Mouse (Mus musculus) lung, embryonic 15.5 days (tissue): ENCODE measurements around the gene Psd4. TPM values are rescaled to one million over a fixed set of nuclear protein-coding genes. Genes with fewer than 3 reads are reported as not detected.
A peak's percentile ranks its signal among the peaks of the same experiment; 100 is the strongest.

Experiments
- ATAC-seq: fragments of 200-750 bp; cut with Nextera tagmentation; 2 replicates; pipeline ENCODE4 v1.8.0; 2017; ENCODE audit warnings: moderate number of reproducible peaks, borderline replicate concordance; ENCODE audit not compliant: low FRiP score, low TSS enrichment; ENCODE audit errors: extremely low read depth
- H3K27ac ChIP-seq: fragments of 300-500 bp; sonication (generic); 2 replicates; pipeline ENCODE4 v1.5.1; 2015; ENCODE audit warnings: moderate library complexity, mild to moderate bottlenecking, inconsistent platforms
- H3K27me3 ChIP-seq: fragments of 300-500 bp; sonication (generic); 2 replicates; pipeline ENCODE4 v1.6.1; 2015; ENCODE audit warnings: inconsistent platforms
- H3K36me3 ChIP-seq: fragments of 300-500 bp; sonication (generic); 2 replicates; pipeline ENCODE4 v1.6.1; 2015; ENCODE audit warnings: inconsistent platforms
- H3K4me1 ChIP-seq: fragments of 300-500 bp; sonication (generic); 2 replicates; pipeline ENCODE4 v1.6.1; 2015; ENCODE audit warnings: inconsistent platforms
- H3K4me2 ChIP-seq: fragments of 300-500 bp; sonication (generic); 2 replicates; pipeline ENCODE4 v1.6.1; 2015; ENCODE audit warnings: inconsistent platforms, mild to moderate bottlenecking, moderate library complexity
- H3K4me3 ChIP-seq: fragments of 300-500 bp; sonication (generic); 2 replicates; pipeline ENCODE4 v1.5.1; 2015; ENCODE audit warnings: mild to moderate bottlenecking, inconsistent platforms
- H3K9ac ChIP-seq: fragments of 300-500 bp; sonication (generic); 2 replicates; pipeline ENCODE4 v1.6.1; 2015; ENCODE audit warnings: inconsistent platforms
- H3K9me3 ChIP-seq: fragments of 300-500 bp; sonication (generic); 2 replicates; pipeline ENCODE4 v1.6.1; 2016; ENCODE audit warnings: inconsistent platforms
- WGBS: fragments of 180-500 bp; shearing (Covaris S2); methylation state at CpG from one replicate; pipeline ENCODE4 v1.1.7; 2015; 5-methylcytosine and 5-hydroxymethylcytosine counted together
- polyA plus RNA-seq: library from polyadenylated mRNA; unstranded; fragments of >200 nt; fragmentation: Nextera tagmentation; extraction: Ambion mirVana; gene quantifications from 2 replicates; pipeline ENCODE4 v1.2.1, GENCODE M21; 2015

The Psd4 gene
- polyA plus RNA-seq, 1 experiment from 2014 or later, result 2.3 TPM

DNA sequence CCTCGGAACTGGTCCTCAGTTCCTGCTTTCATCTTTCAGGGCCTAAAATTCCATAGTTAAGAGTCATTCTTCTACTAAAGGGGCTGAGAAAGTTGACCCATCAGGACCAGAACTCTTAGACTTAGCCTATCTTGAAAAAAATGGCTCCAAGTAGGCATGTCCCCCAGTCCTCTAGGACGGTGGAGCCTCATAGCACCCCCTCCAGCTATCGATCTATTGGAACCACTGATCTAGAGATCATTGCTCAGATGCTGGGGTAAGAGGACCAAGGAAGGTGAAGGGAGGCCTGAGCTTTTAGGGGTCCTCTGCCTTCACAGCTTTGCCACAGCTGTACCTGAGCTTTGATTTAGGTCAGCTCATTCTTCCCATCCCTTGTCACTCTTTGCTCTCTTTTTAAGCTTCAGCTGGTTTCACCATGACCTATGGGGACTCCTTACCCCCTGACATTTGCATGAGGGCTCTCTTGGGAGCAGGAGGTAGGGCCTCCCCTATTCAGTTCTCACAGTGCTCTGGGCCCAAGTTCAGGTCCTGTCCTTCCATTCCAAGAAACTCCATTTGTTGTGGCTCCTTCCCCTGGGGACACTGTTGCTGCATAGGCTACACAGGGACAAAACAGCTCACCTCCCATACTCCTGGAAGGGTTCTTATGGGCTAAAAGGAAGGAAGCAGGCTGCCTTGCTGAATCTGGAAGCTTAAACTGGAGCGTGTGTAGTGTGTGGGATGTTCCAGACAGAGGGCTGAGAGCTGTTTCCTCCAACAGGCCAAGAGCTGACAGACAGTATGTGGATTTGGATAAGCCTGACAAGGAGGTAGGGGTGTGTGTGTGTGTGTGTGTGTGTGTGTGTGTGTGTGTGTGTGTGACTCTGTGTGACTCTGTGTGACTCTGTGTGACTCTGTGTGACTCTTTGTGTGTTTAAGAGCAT is 20.2 kb downstream of the Psd4 start:
- no peak for ATAC-seq
- WGBS, result 81% methylated on average over 4 of the region's 4 CpGs
- Histone ChIP-seq H3K9me3 (no peaks in the 10 kb centered on the region), H3K27ac (no peak overlapping the region), H3K9ac (no peak overlapping the region), H3K27me3 (no peaks in the 10 kb centered on the region), H3K36me3 (no peaks in the 10 kb centered on the region), H3K4me2 (no peak overlapping the region), H3K4me3 (no peak overlapping the region), H3K4me1 (no peaks in the 10 kb centered on the region)

DNA sequence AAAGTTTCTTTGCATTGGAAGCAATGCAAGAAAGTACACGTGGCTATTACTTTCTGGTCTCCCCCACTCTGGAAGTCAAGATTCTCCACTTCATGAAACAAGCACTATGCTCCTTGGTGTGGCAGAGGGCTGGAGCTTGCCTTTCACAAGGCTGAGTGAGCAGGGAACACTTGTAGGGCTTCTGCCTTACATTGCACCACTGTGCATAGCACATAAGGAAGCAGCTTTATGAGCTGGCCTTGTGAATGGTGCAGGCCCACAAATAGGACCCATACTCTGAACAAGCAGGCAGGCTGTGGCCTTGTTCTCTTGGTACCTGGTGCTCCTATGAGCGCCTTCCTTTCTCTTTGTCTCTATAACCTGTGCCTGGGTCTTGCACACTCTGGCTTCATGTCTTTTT is 25.9 kb downstream of the Psd4 start:
- WGBS, result 69% methylated on average over 2 of the region's 2 CpGs
- Histone ChIP-seq H3K9me3 (no peaks in the 10 kb centered on the region), H3K4me3 (no peak overlapping the region), H3K27me3 (no peaks in the 10 kb centered on the region), H3K4me1 (no peaks in the 10 kb centered on the region), H3K4me2 (no peak overlapping the region), H3K36me3 (no peaks in the 10 kb centered on the region), H3K9ac (no peak overlapping the region), H3K27ac (no peak overlapping the region)
- ATAC-seq, result no peak

DNA sequence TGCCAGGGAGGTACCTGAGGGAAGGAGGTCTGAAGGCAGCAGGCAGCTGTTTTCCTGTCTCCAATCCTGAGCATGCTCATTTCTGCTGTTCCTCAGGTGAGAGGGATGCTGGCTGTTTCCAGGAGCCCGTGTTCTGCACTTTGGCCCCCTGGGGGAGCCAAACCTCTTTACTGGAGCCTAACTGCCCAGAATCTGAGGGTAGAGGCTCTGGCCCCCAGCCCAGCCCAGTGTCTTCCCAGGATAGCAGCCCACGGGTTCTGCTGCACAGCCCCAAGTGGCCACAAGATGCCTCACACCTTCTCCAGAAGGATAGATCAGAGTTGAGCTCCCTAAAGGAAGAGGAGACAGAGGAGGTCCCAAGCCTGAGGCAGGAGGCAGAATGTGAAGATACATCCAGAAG is 29.7 kb downstream of the Psd4 start:
- WGBS, result 13% methylated on average over 2 of the region's 2 CpGs
- no peak overlapping the region for H3K4me3 ChIP-seq
- H3K4me2 ChIP-seq, result no peak overlapping the region
- H3K4me1 ChIP-seq, result no peaks in the 10 kb centered on the region
- H3K27ac ChIP-seq, result no peak overlapping the region
- no peaks in the 10 kb centered on the region for H3K9me3 ChIP-seq
- no peaks in the 10 kb centered on the region for H3K36me3 ChIP-seq
- H3K9ac ChIP-seq, result no peak overlapping the region
- ATAC-seq, result no peak
- no peaks in the 10 kb centered on the region for H3K27me3 ChIP-seq

DNA sequence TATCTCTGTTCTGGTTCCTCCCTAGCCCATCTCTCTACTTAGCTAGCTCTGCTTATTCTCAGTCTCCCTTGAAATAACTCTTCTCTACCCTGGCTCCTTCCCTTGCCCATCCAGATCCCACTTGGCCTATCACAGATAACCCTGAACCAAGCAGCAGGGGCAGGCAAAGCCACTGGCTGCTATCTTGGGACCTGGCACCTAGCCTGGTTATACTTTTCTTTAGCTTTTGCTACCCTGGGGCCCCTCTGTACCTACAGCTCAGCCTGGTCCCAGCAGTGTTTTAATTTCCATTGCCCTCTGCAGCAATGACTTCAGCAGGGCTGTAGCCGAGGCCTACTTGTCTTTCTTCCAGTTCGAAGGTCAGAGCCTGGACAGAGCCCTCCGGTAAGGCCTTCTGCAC is 33.3 kb downstream of the Psd4 start:
- Histone ChIP-seq H3K9ac (no peak overlapping the region), H3K27me3 (no peaks in the 10 kb centered on the region), H3K36me3 (no peaks in the 10 kb centered on the region), H3K27ac (no peak overlapping the region), H3K4me2 (no peak overlapping the region), H3K4me3 (no peak overlapping the region), H3K4me1 (peaks cover 7% of the 10 kb centered on the region; the same call in 1 of the 2 replicates), H3K9me3 (no peaks in the 10 kb centered on the region)
- ATAC-seq, result no peak
- WGBS, result 85% methylated on average over 3 of the region's 3 CpGs

DNA sequence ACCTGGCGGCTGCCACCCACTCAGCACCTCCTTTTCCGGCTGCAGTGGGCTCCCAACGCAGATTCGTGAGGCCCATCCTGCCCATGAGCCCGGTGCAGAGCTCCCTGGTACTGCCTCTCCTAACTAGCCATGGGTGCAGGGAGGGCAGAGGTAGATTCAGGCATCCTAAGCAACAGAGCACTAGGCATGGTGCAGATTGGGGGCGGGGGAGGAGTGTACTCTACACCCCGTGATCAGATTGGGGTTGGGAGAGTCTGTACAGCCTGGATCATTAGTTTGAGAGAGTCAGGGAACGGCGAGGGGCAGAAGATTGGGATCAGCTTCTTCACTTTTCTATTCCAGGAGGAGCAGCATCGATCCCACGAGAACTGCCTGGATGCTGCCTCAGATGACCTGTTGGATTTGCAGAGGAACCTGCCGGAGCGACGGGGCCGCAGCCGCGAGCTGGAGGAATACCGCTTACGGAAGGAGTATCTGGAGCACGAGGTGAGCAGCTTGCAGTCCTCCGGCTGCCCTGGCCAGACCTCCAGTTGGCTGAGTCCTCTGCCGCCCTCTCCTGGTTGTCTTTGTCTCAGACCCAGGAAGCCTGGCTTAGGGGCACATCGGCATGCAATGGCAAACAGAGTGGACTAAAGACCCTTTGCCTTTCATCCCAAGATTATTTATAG is 38.1 kb downstream of the Psd4 start:
- no peaks in the 10 kb centered on the region for H3K36me3 ChIP-seq
- H3K4me2 ChIP-seq, result peak overlapping the region; percentile 55
- no peaks in the 10 kb centered on the region for H3K9me3 ChIP-seq
- no peak for ATAC-seq
- 0 out of 2 replicates have a peak overlapping the region, but pooled peaks have one; percentile 22 for H3K9ac ChIP-seq
- H3K4me1 ChIP-seq, result peaks cover 7% of the 10 kb centered on the region; the same call in 1 of the 2 replicates
- peak overlapping the region; percentile 12 for H3K4me3 ChIP-seq
- WGBS, result 6% methylated on average over 23 of the region's 23 CpGs
- H3K27ac ChIP-seq, result no peak overlapping the region
- no peaks in the 10 kb centered on the region for H3K27me3 ChIP-seq

DNA sequence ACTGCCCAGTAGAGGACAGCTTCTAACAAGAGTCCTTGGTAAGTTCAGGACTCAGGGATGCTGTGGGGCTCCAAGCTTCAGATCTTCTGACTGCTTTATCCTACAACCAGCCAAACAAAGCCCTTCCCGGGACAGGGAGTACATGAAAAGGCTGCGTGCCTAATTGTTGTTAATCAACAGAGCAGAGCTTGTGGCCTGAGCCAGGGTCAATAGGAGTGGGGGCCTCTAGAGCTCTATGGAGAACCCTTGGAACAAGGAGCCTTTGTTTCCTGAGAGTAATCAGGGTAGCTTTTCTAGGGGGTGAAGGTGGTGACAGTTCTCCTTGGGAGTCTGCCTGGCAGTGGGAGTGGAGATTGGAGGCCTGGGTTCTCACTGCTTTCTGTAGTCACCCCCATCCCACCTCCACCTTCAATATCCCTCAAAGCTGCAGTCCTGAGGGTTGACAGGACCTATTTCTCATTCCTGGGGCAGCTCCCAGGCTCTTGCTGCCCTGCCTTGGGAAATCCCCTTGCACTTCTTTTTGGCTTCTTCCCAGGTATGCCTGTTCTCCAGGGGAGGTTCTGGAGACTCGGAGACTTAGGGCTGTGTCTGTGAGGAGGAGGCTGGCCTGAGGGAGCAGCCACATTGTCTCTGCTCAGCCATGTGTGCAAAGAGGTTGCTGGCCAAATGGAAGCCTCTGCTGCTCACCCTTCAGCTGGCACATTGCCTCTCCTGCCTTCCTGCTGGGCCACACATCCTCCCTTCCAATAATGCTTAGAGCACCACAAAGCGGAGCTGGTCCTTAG is 40.5 kb downstream of the Psd4 start:
- Histone ChIP-seq H3K4me3 (no peak overlapping the region), H3K4me2 (no peak overlapping the region), H3K9me3 (no peaks in the 10 kb centered on the region), H3K36me3 (no peaks in the 10 kb centered on the region), H3K27ac (no peak overlapping the region), H3K9ac (no peak overlapping the region), H3K27me3 (no peaks in the 10 kb centered on the region), H3K4me1 (peaks cover 7% of the 10 kb centered on the region; the same call in 1 of the 2 replicates)
- 49% methylated on average over 4 of the region's 4 CpGs for WGBS
- ATAC-seq, result no peak

DNA sequence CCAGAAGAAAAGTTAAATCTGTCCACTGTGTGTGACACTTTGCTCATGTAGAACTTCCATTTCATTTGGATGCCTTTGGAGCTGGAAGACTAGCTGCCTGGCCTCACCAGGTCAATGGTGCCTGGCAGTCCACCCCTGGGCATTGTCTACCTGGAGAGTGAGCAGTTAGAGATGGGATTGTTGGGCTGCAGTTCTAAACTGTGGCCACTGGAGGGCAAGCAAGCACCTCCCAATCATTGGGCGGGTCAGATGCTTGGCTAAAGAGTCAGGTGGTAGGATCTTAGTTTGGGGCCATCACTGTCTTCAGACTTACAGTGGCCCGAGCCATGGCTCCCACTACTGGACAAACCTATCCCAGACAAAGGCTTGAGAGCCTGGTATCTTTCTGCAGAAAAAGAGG is 41.8 kb downstream of the Psd4 start:
- no peak overlapping the region for H3K4me3 ChIP-seq
- WGBS, result 2% methylated on average over 2 of the region's 2 CpGs
- no peaks in the 10 kb centered on the region for H3K9me3 ChIP-seq
- no peak overlapping the region for H3K27ac ChIP-seq
- no peak for ATAC-seq
- no peak overlapping the region for H3K4me2 ChIP-seq
- H3K36me3 ChIP-seq, result no peaks in the 10 kb centered on the region
- H3K4me1 ChIP-seq, result peaks cover 14% of the 10 kb centered on the region
- no peak overlapping the region for H3K9ac ChIP-seq
- no peaks in the 10 kb centered on the region for H3K27me3 ChIP-seq

DNA sequence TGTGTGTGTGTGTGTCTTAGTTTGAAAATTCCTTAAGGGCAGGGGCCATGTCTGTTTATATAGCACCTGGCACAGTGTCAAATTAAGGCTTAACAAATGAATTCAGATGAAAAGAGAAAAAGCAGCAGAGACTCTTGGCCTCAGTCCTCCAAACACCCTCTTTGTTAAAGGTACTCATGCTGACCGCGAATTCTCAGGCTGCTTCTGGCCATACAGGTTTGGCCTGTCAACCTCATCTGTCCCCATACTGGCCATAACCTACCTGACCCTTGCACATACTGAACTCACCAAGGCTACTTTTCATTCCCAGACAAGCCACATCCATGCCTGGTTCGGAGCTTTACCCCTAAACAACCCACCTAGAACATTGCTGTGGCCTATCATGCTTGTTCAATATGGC is 45.8 kb downstream of the Psd4 start:
- Histone ChIP-seq H3K4me2 (no peak overlapping the region), H3K36me3 (no peaks in the 10 kb centered on the region), H3K27ac (peak overlapping the region; percentile 47; the same call in 1 of the 2 replicates), H3K9ac (no peak overlapping the region), H3K27me3 (no peaks in the 10 kb centered on the region), H3K9me3 (no peaks in the 10 kb centered on the region), H3K4me3 (no peak overlapping the region), H3K4me1 (peaks cover 10% of the 10 kb centered on the region)
- ATAC-seq, result peak; percentile 16; the same call in 1 of the 2 replicates
- WGBS, result 27% methylated on average over 3 of the region's 3 CpGs

DNA sequence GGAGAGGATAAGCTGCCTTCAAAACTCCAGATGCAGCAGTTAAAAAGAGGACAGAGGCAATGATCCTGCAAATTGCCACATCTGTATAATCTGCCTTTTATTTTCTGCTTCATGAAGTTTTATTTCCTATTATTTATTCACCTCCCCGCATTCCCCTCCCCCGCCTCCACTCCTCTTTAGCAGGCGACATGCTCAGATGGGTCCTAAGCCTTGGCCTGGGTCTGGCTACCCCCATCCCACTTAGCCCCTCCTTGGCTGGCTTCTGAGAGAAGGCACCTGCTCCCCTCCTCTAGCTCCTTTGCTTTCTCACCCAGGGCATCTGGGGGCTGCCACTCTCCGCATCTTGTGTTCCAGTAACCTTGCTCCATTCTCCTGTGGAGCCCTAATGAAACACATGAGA is 46.3 kb downstream of the Psd4 start:
- Histone ChIP-seq H3K4me1 (peaks cover 10% of the 10 kb centered on the region), H3K4me3 (no peak overlapping the region), H3K27me3 (no peaks in the 10 kb centered on the region), H3K4me2 (no peak overlapping the region), H3K36me3 (no peaks in the 10 kb centered on the region), H3K9me3 (no peaks in the 10 kb centered on the region), H3K27ac (peak overlapping the region; percentile 47; the same call in 1 of the 2 replicates), H3K9ac (no peak overlapping the region)
- WGBS, result 81% methylated on average over 4 of the region's 4 CpGs
- ATAC-seq, result no peak

DNA sequence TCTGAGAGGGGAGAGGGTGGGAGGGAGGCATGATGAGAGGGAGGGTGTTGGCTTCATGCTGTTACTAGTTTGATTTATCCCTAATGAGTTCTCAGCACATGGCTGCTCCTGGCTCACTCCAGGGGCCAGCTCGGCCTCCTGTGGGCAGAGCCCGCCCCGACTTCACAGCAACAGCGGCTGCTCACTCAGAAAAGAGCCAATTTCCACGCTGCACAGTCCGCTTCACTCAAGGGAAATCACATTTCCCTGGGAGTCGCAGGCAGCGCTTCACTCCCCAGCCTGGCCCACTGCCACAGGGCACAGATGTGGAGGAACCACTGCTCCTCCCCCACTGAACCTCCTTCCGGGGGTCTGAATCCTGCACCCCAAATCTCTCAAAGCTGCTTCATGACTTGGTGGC is 49.3 kb downstream of the Psd4 start:
- no peak for ATAC-seq
- Histone ChIP-seq H3K27ac (no peak overlapping the region), H3K4me2 (no peak overlapping the region), H3K9ac (no peak overlapping the region), H3K9me3 (no peaks in the 10 kb centered on the region), H3K36me3 (no peaks in the 10 kb centered on the region), H3K27me3 (no peaks in the 10 kb centered on the region), H3K4me3 (no peak overlapping the region), H3K4me1 (peaks cover 10% of the 10 kb centered on the region)
- WGBS, result 11% methylated on average over 9 of the region's 9 CpGs

DNA sequence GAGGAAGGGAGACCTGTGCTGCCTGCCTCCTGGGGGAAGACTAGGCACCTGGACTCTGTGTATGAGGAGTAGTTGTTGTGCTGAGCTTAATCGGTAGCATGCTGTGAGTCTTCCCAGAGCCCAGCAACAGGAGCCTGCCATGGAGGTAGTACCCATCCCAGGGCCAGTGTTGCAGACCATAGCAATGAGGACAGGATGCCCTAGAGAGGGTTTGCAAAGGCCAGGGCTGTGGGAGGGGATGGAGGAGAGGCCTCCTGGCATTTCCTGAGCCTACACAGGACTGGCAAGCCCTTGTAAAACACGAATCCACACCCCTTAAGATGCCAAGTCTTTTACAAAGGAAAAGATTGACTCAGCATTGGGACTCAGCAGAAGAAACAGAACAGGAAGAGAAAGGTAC is 49.7 kb downstream of the Psd4 start:
- Histone ChIP-seq H3K4me1 (peaks cover 10% of the 10 kb centered on the region), H3K36me3 (no peaks in the 10 kb centered on the region), H3K9ac (no peak overlapping the region), H3K9me3 (no peaks in the 10 kb centered on the region), H3K27me3 (no peaks in the 10 kb centered on the region), H3K4me2 (no peak overlapping the region), H3K4me3 (no peak overlapping the region), H3K27ac (no peak overlapping the region)
- ATAC-seq, result no peak
- 9% methylated on average over 2 of the region's 2 CpGs for WGBS
